Mouse (Mus musculus): ENCODE data around the gene Ebpl. TPM values are rescaled to one million over a fixed set of nuclear protein-coding genes. Genes with fewer than 3 reads are reported as not detected.

Gene Ebpl
- total and polyA plus RNA-seq, 3 experiments: 3.6 to 12.9 (median 4.8) TPM

DNA sequence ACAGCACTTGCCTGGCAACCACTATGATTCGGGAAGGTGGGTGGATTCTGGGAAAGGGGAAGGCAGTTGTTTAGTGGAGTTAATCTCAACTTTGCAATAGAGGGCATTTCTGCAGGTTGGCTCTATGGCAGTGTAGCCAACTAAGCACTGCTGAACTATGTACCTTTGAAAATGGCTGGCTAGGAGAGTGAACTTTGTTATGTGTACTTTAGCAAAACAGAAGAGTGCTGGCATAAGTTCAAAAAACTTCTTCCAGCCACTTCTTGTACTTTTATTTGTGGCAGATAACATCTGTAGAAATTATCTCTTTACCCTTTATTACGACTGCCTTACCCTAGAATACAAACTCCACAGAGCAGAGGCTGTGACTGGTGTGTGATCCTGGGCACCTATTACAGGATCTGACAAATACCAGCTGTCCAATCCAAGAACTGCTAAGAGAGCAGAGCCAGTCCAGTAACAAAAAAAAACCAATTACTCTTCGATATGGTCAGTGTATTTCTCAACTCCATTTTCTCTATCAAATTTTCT lies 807 bp upstream of the Ebpl start:
- in situ Hi-C loops (cut with MboI; ENCODE audit: low pct_ligation_motif_present, low pct_unique_long_range_greater_than_20kb, low sequenced_read_pairs) (no loop called here), dilution Hi-C loops (cut with MboI; ENCODE audit: extremely low pct_ligation_motif_present, extremely low pct_unique_long_range_greater_than_20kb, low sequenced_read_pairs) (no loop called here)
- Histone ChIP-seq H3K9ac (ENCODE audit: insufficient read depth, low read depth) (peak overlapping the region; percentile 22; the same call in 1 of the 2 replicates), H3K27ac (ENCODE audit: insufficient read depth, low read depth) (no peak overlapping the region; the same call in 1 of the 2 replicates), H3K4me2 (ENCODE audit: insufficient read depth, low read depth, poor library complexity, severe bottlenecking) (peak overlapping the region; percentile 55; the same call in 1 of the 2 replicates), H3K36me3 (replicated peaks in 1 of 2; ENCODE audit: control insufficient read depth in 1 of 2, insufficient read depth in 1 of 2, low read length in 1 of 2) (peaks cover 0 to 41% of the 10 kb centered on the region in 2 experiments), H3K79me2 (replicated peaks; ENCODE audit: control insufficient read depth, extremely low read depth, insufficient read depth, poor library complexity, severe bottlenecking) (no peaks in the 10 kb centered on the region), H3K4me1 (ENCODE audit: control insufficient read depth in 1 of 2, insufficient read depth in 2 of 2) (peaks cover 4 to 26% of the 10 kb centered on the region in 2 experiments), H3K27me3 (replicated peaks) (no peaks in the 10 kb centered on the region), H3K4me3 (replicated peaks in 1 of 3; ENCODE audit: low read depth in 2 of 3, low read length in 2 of 3, poor library complexity in 1 of 3) (peak overlapping the region in 2 of 3 experiments; percentile 38 to 67), H3K9me3 (replicated peaks; ENCODE audit: low read length) (no peaks in the 10 kb centered on the region)
- no peak for DNase-seq (ENCODE audit: extremely low read depth)
- TF ChIP-seq SIN3A (IDR thresholded peaks at IDR 0.05; ENCODE audit: low read length) (no peak), SMC3 (IDR thresholded peaks at IDR 0.05; ENCODE audit: low read depth, low read length) (no peak), ETS1 (conservative IDR thresholded peaks at IDR 0.05; ENCODE audit: low read depth, low read length) (no peak), GABPA (IDR thresholded peaks at IDR 0.05; ENCODE audit: insufficient replicate concordance, low read depth, low read length) (no peak), MAZ (IDR thresholded peaks at IDR 0.05; ENCODE audit: low read depth, low read length) (no peak), JUN (IDR thresholded peaks at IDR 0.05; ENCODE audit: insufficient read depth, low read depth, low read length) (no peak), E2F4 (IDR thresholded peaks at IDR 0.05; ENCODE audit: insufficient replicate concordance, low read depth, low read length) (no peak), MEF2A (IDR thresholded peaks at IDR 0.05; ENCODE audit: borderline replicate concordance, low read depth, low read length) (no peak), USF1 (IDR thresholded peaks at IDR 0.05; ENCODE audit: low read depth, low read length) (no peak), MAFK (IDR thresholded peaks at IDR 0.05; ENCODE audit: insufficient replicate concordance, low read length) (no peak), JUND (conservative IDR thresholded peaks at IDR 0.05; ENCODE audit: low read depth, low read length) (no peak)

- dilution Hi-C loops (cut with MboI; ENCODE audit: extremely low pct_ligation_motif_present, extremely low pct_unique_long_range_greater_than_20kb, low sequenced_read_pairs) (no loop called here), in situ Hi-C loops (cut with MboI; ENCODE audit: low pct_ligation_motif_present, low pct_unique_long_range_greater_than_20kb, low sequenced_read_pairs) (no loop called here)
- no peak overlapping the region for H3K27ac ChIP-seq (ENCODE audit: insufficient read depth, low read depth)
- TF ChIP-seq USF2 (conservative IDR thresholded peaks at IDR 0.05; ENCODE audit: low read depth, low read length) (no peak), MAFK (IDR thresholded peaks at IDR 0.05; ENCODE audit: insufficient replicate concordance, low read length) (no peak), ZC3H11A (IDR thresholded peaks at IDR 0.05; ENCODE audit: low read depth, low read length) (no peak), MXI1 (IDR thresholded peaks at IDR 0.05; ENCODE audit: low read depth, low read length) (no peak), ETS1 (conservative IDR thresholded peaks at IDR 0.05; ENCODE audit: low read depth, low read length) (no peak), MEF2A (IDR thresholded peaks at IDR 0.05; ENCODE audit: borderline replicate concordance, low read depth, low read length) (no peak)
- H3K36me3 ChIP-seq (replicated peaks in 1 of 2; ENCODE audit: control insufficient read depth in 1 of 2, insufficient read depth in 1 of 2, low read length in 1 of 2): peaks cover 0 to 53% of the 10 kb centered on the region in 2 experiments
- no peak overlapping the region for H3K9ac ChIP-seq (ENCODE audit: insufficient read depth, low read depth)
- H3K79me2 ChIP-seq (replicated peaks; ENCODE audit: control insufficient read depth, extremely low read depth, insufficient read depth, poor library complexity, severe bottlenecking): no peaks in the 10 kb centered on the region
- no peaks in the 10 kb centered on the region for H3K9me3 ChIP-seq (replicated peaks; ENCODE audit: low read length)
- no peak overlapping the region for H3K4me2 ChIP-seq (ENCODE audit: insufficient read depth, low read depth, poor library complexity, severe bottlenecking)
- peaks cover 3 to 52% of the 10 kb centered on the region in 2 experiments; a peak in 3 of 4 replicates for H3K4me1 ChIP-seq (ENCODE audit: control insufficient read depth in 1 of 2, insufficient read depth in 2 of 2)
- no peak for DNase-seq (ENCODE audit: extremely low read depth)
- H3K27me3 ChIP-seq (replicated peaks): no peaks in the 10 kb centered on the region
- H3K4me3 ChIP-seq (replicated peaks in 1 of 3; ENCODE audit: low read depth in 2 of 3, low read length in 2 of 3, poor library complexity in 1 of 3): no peak overlapping the region
Measured at GRCm38 (mm10) chr14:61354251-61355235, 5.7 kb downstream of the Ebpl start.

Data from CH12.LX (cell line).